Mouse (Mus musculus): ENCODE data around the gene Cfap100.

Gene Cfap100

DNA sequence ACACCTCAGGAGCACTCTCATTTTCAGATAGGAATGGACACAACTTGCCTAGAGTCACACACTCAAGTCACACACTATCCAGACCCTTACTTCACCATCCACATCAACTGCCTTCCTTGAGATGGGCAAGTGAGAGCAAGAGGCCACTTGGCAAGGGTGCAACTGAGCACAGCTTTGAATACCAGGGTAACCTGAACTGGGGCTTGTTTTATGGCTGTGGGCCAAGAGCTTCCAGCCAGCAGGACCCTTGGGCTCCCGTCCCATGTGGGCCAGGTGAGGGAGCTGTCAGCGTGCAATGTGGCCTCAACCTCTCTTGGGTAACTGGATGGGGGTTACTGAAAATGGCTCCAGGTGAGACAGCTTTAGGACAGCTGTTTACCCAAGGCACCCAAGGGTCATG lies 28.8 kb upstream of the Cfap100 start:
- DNase-seq (ENCODE audit: low spot score in 2 of 2): no peak

DNA sequence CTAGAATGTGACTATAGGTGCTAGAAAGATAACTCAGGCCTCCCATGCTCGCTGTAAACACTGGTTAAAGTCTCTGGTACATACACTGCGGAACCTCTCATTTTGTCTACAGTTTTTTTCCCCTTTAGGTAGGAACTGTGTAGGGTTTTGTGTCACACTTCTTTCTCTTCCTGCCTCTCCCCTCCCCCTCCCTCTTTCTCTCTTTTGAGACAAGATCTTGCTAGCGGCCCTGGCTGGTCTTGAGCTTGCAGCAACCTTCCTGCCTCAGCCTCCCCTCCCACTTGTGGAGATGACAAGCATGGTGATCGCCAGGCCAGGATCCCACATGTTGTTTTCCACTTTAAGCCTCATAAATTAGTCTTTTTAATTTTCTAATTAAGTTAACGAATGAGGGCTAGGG lies 25.2 kb upstream of the Cfap100 start:
- no peak for DNase-seq (ENCODE audit: low spot score in 2 of 2)

- no peak for DNase-seq (ENCODE audit: low spot score in 2 of 2)
Measured at GRCm38 (mm10) chr6:90452603-90453002, 24.0 kb upstream of the Cfap100 start.

DNA sequence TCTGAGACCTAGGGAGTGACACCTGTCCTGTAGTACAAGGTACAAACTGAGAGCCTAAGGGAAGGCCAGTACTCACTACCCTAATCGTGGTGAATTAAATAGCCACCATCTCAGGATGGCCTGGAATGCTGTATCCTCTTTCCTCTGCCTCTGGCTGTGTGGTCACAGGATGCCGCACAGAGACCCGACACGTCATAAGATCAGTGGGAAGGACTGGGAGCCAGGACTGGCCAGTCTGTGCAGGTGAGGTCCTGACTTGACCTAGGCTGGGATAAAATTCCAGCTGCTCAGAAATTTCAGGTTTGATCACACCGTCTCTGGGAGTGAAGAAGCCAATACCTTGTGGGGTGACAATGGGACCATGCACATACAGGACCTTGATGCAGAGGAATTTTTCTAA lies 22.9 kb upstream of the Cfap100 start:
- DNase-seq (ENCODE audit: low spot score in 2 of 2): no peak

DNA sequence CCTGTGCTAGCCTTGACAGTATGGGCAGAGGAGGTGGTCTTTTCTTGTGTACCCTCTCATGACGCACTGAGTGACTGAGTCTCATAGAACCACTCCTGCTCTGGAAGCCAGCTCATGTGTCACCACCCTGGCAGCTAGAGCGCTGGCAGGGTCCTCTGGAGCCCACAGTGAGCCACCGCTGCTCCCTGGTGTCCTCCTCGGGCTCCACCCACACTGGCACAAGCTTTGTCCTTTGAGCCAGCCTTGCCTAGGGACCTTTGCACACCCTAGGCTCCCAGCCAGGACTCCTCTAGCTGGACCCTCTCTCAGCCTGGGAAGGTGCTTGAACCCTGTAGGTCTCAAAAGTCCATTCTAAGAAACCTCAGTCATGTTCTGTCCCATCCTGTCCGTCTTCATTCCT lies 22.1 kb upstream of the Cfap100 start:
- DNase-seq (ENCODE audit: low spot score in 2 of 2): no peak

GRCm38 (mm10) chr6:90450179-90450578 lies 21.6 kb upstream of the Cfap100 start:
- DNase-seq (ENCODE audit: low spot score in 2 of 2): peak; percentile 73 to 78

GRCm38 (mm10) chr6:90446883-90447282 lies 18.3 kb upstream of the Cfap100 start:
- no peak for DNase-seq (ENCODE audit: low spot score in 2 of 2)

DNA sequence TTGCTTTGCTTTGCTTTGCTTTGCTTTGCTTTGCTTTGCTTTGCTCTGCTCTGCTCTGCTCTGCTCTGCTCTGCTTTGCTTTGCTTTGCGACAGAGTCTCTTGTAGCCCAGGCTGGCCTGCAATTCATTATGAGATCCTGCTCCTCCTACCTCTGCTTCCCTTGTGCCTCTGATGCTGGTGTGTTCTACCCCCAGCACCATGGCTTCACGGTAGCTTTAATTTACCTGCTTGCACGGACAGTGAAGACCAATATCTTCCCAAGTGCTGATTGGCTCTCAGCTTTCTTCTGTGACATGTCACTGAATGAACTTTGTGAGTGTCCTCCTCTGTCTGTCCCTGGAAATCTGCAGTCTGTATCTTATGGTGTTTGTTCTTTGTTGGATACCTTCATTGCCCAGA lies 8.4 kb upstream of the Cfap100 start:
- DNase-seq (ENCODE audit: low spot score in 2 of 2): no peak

GRCm38 (mm10) chr6:90436192-90436907 lies 7.8 kb upstream of the Cfap100 start:
- DNase-seq (ENCODE audit: low spot score in 2 of 2): no peak

DNA sequence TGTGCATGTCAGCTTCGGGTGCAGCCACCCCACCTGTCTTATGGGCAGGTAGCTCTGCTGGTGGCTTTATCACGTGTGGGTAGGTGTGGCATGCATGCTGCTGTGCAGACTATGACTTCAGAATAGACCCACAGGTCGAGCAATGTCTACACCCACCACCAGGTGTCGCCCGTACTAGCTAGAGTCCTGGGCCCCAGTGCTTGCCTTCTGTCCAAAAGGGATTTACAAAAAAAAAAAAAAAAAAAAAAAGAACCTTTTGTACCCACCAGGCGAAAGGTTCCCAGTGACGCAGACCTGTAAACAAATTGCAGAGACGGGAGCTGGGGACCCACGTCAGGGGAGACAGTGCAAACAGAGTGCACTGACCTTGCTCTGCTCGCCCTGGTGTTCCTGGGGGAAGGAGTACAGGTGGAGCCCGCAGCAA lies 6.6 kb upstream of the Cfap100 start:
- peak; percentile 82 for DNase-seq (ENCODE audit: low spot score in 2 of 2)

DNA sequence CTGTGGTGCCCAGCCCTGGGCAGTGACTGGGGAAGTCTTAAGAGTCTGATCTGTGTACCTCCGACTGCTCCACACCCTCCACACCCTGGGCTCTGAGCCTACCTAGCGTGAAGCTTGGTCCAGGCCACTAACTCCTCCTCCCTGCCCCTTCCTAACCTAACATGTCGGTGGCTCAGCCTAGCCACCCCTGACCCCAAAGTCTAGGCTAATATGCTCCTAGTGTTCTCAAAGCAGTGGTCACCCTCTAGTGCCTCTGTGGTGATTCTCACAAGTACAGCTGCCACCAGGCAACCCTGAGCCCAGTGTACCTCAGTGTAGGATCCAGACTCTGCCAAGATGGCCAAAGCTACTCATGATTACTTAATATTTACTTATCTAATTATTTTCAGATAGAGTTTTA lies 6.1 kb upstream of the Cfap100 start:
- DNase-seq (ENCODE audit: low spot score in 2 of 2): no peak

- DNase-seq (ENCODE audit: low spot score in 2 of 2): peak in 1 of 2 experiments; percentile 21
Measured at GRCm38 (mm10) chr6:90431487-90431886, 2.9 kb upstream of the Cfap100 start.

- peak in 1 of 2 experiments; percentile 27 for DNase-seq (ENCODE audit: low spot score in 2 of 2)
Measured at GRCm38 (mm10) chr6:90429911-90430310, 1.3 kb upstream of the Cfap100 start.

- no peak for DNase-seq (ENCODE audit: low spot score in 2 of 2)
Measured at GRCm38 (mm10) chr6:90426003-90426402, 2.6 kb downstream of the Cfap100 start.

- DNase-seq (ENCODE audit: low spot score in 2 of 2): no peak
Measured at GRCm38 (mm10) chr6:90425361-90425760, 3.2 kb downstream of the Cfap100 start.

DNA sequence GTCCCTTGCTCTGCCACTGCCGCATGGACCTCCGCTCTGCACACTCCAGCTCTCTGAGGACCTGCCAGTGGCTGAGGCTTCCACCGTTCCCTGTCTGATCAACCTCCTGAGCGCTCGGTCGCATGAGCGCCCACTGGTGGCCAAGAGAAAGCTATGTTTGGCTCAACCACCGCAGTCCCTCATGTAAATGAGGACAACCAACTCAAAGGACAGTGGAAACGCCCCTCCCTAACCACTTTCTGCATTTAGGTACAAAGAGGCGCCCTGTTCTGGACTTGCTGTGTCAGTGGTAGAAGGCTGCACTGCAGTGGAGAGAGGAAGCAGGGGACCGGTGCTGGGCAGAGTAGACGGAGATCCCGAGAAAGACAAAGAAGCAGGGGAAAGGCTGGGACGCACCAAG lies 6.0 kb downstream of the Cfap100 start:
- peak; percentile 60 to 74 for DNase-seq (ENCODE audit: low spot score in 2 of 2)

DNA sequence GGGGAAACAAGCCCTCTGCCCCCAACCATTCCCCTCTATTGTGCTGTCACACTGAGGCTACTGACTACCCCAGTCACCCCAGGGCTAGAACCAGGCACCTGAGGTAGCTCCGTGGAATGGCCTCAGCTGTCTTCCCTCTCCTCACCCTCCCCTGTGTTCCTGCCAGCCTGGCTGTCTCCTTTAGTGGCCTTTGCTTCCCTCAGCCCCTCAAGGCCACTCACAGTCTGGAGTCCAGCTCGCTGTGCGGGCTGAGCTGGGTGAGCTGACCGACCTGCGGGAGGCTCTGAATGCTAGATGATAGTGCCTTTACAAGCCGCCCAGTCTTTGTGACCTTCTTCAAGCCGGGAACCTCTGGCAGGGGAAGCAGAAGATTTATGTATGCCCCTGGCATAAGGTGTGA lies 16.7 kb downstream of the Cfap100 start:
- no peak for DNase-seq (ENCODE audit: low spot score in 2 of 2)

GRCm38 (mm10) chr6:90410972-90411371 lies 17.6 kb downstream of the Cfap100 start:
- DNase-seq (ENCODE audit: low spot score in 2 of 2): no peak

GRCm38 (mm10) chr6:90408632-90409031 lies 20.0 kb downstream of the Cfap100 start:
- no peak for DNase-seq (ENCODE audit: low spot score in 2 of 2)

DNA sequence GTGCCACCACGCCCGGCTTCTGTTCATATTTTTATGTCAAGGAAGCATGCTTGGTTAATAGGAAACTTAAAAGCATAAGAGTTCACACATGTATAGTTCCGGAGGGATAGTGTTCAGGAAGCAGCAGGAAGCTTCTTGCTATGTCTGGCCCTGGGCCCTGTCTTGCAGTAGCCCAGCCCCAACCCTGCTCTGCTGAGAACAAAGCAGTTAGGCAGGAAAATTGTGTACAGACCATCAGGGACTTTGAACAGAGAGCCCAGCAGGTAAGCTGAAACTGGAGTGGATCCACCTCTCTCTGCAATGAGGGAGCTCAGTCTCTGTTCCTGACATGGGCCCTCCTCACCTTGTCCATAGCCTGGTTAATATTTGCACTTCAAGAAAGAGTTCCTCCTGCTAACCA lies 31.3 kb downstream of the Cfap100 start:
- DNase-seq (ENCODE audit: low spot score in 2 of 2): no peak

DNA sequence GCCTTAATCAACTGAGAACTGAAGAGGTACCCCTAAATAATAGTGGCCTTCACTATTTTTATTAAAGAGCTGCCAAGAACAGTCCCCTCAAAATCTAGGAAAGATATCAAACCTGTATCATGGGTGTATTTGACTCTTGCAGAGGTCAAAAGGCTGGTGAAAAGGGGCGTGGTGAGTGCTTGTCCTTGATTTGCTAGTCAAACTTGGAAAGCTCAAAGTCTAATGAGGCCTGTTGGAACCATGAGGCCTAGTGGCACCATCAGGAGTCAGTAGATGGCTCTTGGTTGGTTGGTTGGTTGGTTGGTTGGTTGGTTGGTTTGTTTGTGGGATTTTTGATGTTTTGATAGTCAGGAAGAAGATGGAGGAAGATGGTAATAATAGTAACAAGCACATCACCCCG lies 32.8 kb downstream of the Cfap100 start:
- DNase-seq (ENCODE audit: low spot score in 2 of 2): no peak

GRCm38 (mm10) chr6:90393948-90394347 lies 34.6 kb downstream of the Cfap100 start:
- DNase-seq (ENCODE audit: low spot score in 2 of 2): no peak

GRCm38 (mm10) chr6:90390629-90391028 lies 38.0 kb downstream of the Cfap100 start:
- no peak for DNase-seq (ENCODE audit: low spot score in 2 of 2)

DNA sequence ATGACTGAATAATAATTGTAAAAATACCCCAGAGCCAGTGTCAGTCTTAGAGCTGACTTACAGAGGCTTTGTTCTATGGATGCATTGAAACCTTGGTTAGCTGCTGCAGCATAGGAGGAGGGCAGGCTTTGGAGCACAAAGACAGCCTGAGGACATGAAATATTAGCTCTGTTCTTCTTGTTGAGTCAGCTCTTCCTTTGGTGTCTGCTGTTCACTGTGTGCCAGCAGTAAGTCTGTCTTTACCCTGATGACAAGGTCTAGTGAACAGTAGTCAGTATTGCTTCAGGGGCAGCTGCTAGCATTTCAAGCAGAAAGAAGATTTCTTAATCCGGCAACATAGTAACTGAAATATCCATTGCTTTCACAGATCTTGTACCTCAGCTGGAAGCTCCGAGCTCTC lies 47.1 kb downstream of the Cfap100 start:
- DNase-seq (ENCODE audit: low spot score in 2 of 2): no peak
